Mouse (Mus musculus) urinary bladder, postnatal 36 days (tissue): Measurements from ENCODE around the gene Stfa2.
"Not testable (repeated sequence)": the region's sequence is repeated elsewhere in the genome, so short reads cannot be mapped to it uniquely, and the experiment has no call there.

Experiments
- DNase-seq, 2 experiments: peaks; one replicate each; pipeline ENCODE4 v3.0.0; 2022; ENCODE audit warnings: low spot score in 2 of 2, mixed read lengths in 1 of 2

Gene Stfa2

DNA sequence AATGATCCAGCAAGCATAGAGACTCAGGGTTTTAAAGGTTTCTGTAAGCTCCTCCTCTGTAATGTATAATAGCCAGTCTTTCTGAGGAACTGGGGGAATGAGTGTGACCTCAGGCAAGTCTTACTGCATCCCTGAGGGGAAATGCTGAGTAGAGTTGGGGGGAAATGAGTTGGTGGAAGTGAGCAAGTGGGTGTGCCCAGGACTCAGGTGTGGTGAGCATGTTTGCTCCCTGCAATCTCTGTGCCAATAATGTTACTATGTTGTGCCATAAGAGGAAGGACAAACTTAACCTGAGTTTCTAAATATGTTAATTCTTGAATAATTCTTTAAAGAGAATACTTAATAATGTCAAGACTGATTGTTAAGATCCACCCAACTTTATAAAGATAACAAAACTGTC is at the start of gene Stfa2:
TSS of gene Stfa2 (minus strand) at position 101 of the 400 bp plus-strand sequence.
- DNase-seq = no peak

DNA sequence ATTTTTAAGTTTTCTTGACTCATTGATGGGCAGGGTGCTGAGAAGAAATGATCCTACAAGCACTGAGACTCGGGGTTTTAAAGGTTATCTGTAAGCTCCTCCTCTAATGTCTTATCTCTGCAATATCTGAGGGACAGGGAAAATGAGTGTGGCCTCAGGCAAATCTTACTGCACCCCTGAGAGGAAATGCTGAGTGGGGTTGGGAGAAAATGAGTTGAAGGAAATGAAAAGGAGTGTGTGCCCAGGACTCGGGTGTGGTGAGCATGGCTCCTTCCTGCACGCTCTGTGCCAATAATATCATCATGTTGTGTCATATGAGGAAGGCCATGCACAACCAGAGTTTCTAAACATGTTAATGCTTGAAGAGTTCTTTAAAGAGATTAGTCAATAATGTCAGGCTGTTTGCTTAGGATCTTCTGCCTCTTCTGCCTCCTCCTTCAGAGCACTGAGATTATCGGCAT is 47.1 kb upstream of the Stfa2 start, which contains the start of gene Stfa3:
TSS of gene Stfa3 (minus strand) at position 51 of the 461 bp plus-strand sequence.
- DNase-seq = no peak

DNA sequence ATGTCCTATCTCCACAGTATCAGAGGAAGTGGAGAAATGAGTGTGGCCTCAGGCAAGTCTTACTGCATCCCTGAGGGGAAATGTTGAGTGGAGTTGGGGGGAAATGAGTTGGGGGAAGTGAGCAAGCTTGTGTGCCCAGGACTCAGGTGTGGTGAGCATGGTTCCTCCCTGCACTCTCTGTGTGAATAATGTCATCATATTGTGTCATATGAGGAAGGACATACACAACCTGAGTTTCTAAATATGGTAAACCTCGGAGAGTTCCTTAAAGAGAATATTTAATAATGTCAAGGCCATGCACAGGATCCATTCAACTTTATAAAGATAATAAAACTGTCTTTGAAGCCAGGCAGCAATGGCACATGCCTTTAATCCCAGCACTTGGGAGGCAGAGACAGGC is 12.7 kb upstream of the Stfa2 start:
- not testable (repeated sequence) for DNase-seq

DNA sequence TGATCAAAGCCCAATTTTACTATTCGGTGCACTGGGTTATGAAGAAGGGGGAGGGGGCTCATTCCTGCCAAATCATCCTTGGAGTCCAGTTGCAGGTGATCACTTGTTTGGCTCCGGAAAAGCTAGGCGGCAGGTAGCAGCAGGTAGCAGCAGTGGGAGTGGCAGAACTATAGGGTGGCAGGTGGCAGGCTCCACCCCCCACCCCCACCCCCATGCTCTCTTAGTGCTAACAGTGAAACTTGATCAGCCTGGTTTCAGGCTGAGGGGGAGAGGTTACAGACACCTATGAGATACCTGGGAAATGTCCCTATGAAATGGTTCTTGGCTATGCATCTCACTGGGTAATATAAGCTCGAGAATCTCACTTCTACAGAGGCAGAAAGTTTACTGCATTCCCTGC is 19.2 kb downstream of the Stfa2 start:
- peak in 1 of 2 experiments; percentile 2 for DNase-seq

DNA sequence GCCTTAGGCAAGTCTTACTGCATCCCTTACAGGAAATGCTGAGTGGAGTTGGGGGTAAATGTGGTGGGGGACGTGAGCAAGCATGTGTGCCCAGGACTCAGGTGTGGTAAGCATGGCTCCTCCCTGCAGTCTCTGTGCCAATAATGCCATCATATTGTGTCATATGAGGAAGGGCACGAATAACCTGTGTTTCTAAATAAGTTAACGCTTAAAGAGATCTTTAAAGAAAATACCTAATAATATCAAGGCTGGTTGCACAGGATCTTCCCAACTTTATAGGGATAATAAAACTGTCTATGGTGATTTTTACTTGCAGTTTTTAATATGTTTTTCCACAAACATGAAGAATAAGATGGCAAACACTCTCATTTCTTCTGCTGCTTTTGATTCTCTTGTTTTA is 40.6 kb downstream of the Stfa2 start, which contains the start of gene BC100530:
TSS of gene BC100530 (minus strand) at position 101 of the 400 bp plus-strand sequence.
- DNase-seq = not testable (repeated sequence)
